Mouse (Mus musculus) limb, embryonic 10.5 days (tissue): ENCODE data around the gene Lef1. TPM values are rescaled to one million over a fixed set of nuclear protein-coding genes. Genes with fewer than 3 reads are reported as not detected.

Experiments used
- DNase-seq: peaks from one replicate; pipeline ENCODE4 v3.0.0-alpha.2; 2017; ENCODE audit warnings: low spot score
- H3K27ac ChIP-seq: fragments of 300-500 bp; sonication (generic); 2 replicates; pipeline ENCODE4 v1.5.1; 2016; ENCODE audit warnings: mild to moderate bottlenecking
- H3K27me3 ChIP-seq: fragments of 300-500 bp; sonication (generic); 2 replicates; pipeline ENCODE4 v1.6.1; 2016; ENCODE audit warnings: low read depth, mild to moderate bottlenecking; ENCODE audit not compliant: poor library complexity, severe bottlenecking
- H3K36me3 ChIP-seq: fragments of 300-500 bp; sonication (generic); 2 replicates; pipeline ENCODE4 v1.6.1; 2016; ENCODE audit warnings: mild to moderate bottlenecking, moderate library complexity
- H3K4me1 ChIP-seq: fragments of 300-500 bp; sonication (generic); 2 replicates; pipeline ENCODE4 v1.6.1; 2016
- H3K4me3 ChIP-seq: fragments of 300-500 bp; sonication (generic); 2 replicates; pipeline ENCODE4 v1.5.1; 2016; ENCODE audit warnings: mild to moderate bottlenecking, moderate library complexity
- H3K9me3 ChIP-seq: fragments of 300-500 bp; sonication (generic); replicated peaks from 2 replicates; pipeline ENCODE4 v1.6.1; 2016; ENCODE audit warnings: mild to moderate bottlenecking
- WGBS: fragments of 180-500 bp; shearing (Covaris S2); methylation state at CpG from one replicate; pipeline ENCODE4 v1.1.7; 2016; 5-methylcytosine and 5-hydroxymethylcytosine counted together
- polyA plus RNA-seq: library from polyadenylated mRNA; unstranded; fragments of >200 nt; fragmentation: Nextera tagmentation; extraction: Ambion mirVana; gene quantifications from 2 replicates; pipeline ENCODE4 v1.2.1, GENCODE M21; 2016

The Lef1 gene
- polyA plus RNA-seq, 1 experiment from 2014 or later: 60.1 TPM

DNA sequence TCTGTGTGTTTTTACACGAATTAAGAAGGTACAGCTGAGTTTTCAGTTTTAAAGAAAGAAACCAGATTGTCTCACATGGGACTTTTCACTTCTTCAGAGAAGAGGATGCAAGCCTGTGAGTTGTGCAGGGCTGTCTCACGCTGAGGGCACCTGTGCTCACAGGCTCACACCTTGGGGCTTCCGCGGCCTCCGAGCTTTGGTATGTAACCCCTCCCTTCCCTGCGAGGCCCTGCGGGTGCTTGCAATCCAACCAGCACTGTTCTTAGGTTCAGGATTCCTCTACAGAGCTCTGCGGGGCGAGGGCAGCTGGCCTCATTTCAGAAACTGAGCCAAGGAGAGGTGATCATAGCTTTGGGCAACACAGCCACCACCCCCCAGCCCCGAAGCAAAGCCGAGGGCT, 46.1 kb downstream of the Lef1 start:
- H3K9me3 ChIP-seq: no peaks in the 10 kb centered on the region
- H3K36me3 ChIP-seq: peaks cover 10% of the 10 kb centered on the region; the same call in 1 of the 2 replicates
- no peaks in the 10 kb centered on the region for H3K27me3 ChIP-seq
- peak overlapping the region; percentile 75 for H3K27ac ChIP-seq
- no peak for DNase-seq
- peaks cover 68% of the 10 kb centered on the region for H3K4me1 ChIP-seq
- WGBS: 40% methylated on average over 11 of the region's 11 CpGs
- H3K4me3 ChIP-seq: no peak overlapping the region

DNA sequence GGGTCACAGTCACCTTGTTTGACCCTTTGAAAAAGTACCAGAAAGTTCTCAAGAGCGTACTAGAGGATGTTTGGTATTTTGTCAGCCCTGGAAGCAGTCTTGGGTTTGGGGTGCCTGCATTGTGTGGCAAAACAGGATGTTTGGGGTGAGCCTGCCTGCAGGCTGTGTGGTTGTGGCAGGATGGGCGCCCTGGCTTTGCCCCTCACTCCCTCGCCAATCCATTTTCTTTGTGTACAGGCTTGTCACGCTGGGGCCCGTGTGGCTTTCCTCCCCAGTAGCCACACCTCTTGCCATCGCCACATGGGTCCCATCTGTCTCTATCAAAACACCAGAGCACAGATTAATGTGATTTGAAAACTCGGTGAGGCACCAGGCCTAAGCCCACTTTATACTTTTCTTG, 47.2 kb downstream of the Lef1 start:
- Histone ChIP-seq H3K4me1 (peaks cover 68% of the 10 kb centered on the region), H3K36me3 (peaks cover 14% of the 10 kb centered on the region), H3K27ac (peak overlapping the region; percentile 72), H3K27me3 (no peaks in the 10 kb centered on the region), H3K9me3 (no peaks in the 10 kb centered on the region), H3K4me3 (no peak overlapping the region)
- DNase-seq: no peak
- 40% methylated on average over 7 of the region's 7 CpGs for WGBS

DNA sequence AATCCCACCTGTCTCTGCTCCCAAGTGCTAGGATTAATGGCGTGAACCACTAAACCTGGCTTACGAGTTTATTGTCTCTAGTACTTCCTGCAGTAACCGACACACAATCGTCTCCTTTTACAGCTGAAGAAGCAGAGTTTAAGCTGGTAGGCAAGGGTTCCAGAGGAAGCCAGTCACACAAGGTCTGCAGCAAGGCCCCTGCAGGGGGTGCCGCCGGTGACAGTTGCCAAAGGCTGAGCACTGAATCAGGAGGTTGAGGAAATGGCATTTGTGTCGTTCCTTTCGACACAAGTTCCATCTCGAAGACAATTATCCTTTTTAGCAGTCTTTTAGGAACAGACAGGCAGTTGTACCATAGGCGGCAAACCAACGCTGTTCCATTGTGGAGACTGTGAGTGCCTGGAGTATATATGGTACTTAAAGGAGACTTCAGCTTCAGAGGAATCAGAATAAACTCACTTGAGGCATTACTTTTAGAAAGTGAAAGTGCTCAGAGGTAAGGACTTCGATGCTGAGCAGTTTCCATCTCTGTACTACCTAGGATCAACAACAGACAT, 49.0 kb downstream of the Lef1 start:
- Histone ChIP-seq H3K4me3 (no peak overlapping the region), H3K27me3 (no peaks in the 10 kb centered on the region), H3K27ac (no peak overlapping the region), H3K36me3 (peaks cover 14% of the 10 kb centered on the region), H3K4me1 (peaks cover 59% of the 10 kb centered on the region), H3K9me3 (no peaks in the 10 kb centered on the region)
- WGBS: 53% methylated on average over 12 of the region's 12 CpGs
- no peak for DNase-seq

DNA sequence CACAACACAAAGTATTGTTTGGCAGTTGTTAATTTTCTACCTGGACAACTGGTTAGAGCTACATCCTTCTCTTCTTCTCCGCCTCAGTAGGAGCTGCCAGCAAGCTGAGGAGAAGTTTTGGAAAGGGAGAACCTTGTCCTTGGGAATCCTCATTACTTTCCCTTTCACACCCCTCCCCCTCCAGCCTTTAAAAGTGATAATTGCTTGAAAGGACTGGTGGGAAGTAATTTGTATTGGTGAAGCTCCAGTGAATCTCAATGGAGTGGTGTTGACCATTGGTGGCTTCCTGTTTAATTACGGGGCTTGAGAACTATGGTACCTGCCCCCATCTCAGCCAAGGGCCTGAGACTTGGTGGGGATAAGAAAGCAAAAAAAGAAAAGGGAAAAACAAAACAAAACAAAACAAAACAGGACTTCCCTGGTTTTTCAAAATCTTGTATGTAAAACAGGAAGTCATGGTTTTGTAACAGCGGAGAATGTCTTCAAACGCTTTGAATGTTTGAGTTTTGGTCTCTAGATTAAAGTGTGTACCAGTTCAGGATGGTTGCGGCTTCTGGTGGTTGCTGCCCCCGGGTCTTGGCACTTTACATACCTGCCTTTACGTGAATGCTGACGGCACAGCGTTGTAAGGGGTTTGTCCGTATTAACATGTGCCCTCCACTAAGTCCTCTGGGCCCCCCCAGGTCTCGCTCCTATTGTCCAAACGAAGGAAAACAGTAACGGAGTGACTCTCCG, 49.8 kb downstream of the Lef1 start:
- Histone ChIP-seq H3K27ac (no peak overlapping the region), H3K9me3 (no peaks in the 10 kb centered on the region), H3K36me3 (peaks cover 18% of the 10 kb centered on the region), H3K4me3 (no peak overlapping the region), H3K4me1 (peaks cover 51% of the 10 kb centered on the region), H3K27me3 (no peaks in the 10 kb centered on the region)
- WGBS: 87% methylated on average over 14 of the region's 14 CpGs
- no peak for DNase-seq

DNA sequence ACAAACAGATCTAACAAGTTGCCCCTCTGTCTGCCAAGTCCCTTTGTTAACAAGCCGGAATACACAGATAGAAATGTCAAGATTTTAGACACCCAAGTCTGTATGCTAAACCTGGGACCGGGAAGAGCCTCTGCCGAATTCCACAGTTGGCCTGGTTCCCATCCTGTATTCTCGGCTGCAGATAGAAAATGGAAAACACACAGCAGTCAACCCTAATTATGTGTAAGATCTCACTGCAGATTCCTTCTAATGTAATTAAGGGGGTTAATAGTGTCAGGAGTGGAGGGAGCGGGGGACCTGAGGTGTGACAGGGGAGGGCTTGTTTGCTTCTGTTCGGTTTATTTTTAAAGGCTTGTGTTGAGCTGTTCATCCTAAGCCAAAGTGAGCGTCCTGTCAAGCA, 50.6 kb downstream of the Lef1 start:
- peaks cover 42% of the 10 kb centered on the region for H3K4me1 ChIP-seq

DNA sequence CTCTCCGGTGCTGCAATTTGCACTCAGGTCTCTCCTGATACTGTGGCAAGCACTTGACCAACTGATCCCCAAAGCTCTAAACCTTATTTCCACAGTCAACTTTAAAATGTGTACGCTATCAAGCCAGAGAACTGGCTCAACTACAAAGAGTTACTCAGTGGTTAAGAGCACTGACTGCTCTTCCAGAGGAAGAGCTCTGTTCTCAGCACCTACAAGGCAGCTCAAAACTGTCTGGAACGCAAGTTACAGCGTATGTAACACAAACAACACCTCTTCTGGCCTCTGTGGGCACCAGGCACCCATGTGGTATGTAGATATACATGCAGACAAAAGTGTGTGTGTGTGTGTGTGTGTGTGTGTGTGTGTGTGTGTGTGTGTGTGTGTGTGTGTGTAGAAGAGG, 57.5 kb downstream of the Lef1 start:
- Histone ChIP-seq H3K4me3 (no peak overlapping the region), H3K4me1 (peaks cover 23% of the 10 kb centered on the region), H3K9me3 (no peaks in the 10 kb centered on the region), H3K36me3 (peaks cover 14% of the 10 kb centered on the region), H3K27me3 (no peaks in the 10 kb centered on the region), H3K27ac (no peak overlapping the region)
- DNase-seq: no peak
- WGBS: 95% methylated on average over 4 of the region's 4 CpGs

More for the DNA sequence above, 50.6 kb downstream of the Lef1 start:
- Histone ChIP-seq H3K4me3 (no peak overlapping the region), H3K27ac (no peak overlapping the region), H3K9me3 (no peaks in the 10 kb centered on the region), H3K36me3 (peaks cover 20% of the 10 kb centered on the region), H3K27me3 (no peaks in the 10 kb centered on the region)
- 80% methylated on average over 7 of the region's 7 CpGs for WGBS
- DNase-seq: no peak

DNA sequence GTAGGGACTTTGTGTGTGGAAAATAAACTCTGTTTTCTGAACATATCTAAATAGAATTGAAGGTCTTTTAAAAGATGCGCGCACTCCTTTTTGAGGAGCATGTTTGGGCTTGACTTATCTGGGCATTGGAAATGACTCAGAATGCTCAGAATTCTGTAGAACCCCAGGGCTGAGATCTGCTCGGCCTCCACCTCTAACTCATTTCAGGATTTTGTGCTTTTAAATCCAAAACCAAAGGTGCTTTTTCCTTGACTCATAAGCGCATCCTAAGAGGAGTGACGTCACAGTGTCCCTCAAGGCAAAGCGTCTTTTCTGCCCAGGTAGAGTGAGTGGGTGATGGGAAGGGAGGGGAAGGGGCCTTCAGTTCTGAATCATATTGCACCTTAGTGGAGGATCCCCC, 58.9 kb downstream of the Lef1 start:
- no peaks in the 10 kb centered on the region for H3K27me3 ChIP-seq
- H3K36me3 ChIP-seq: peaks cover 16% of the 10 kb centered on the region
- WGBS: 92% methylated on average over 6 of the region's 6 CpGs
- no peak for DNase-seq
- H3K4me3 ChIP-seq: no peak overlapping the region
- H3K27ac ChIP-seq: no peak overlapping the region
- peaks cover 34% of the 10 kb centered on the region for H3K4me1 ChIP-seq
- no peaks in the 10 kb centered on the region for H3K9me3 ChIP-seq

DNA sequence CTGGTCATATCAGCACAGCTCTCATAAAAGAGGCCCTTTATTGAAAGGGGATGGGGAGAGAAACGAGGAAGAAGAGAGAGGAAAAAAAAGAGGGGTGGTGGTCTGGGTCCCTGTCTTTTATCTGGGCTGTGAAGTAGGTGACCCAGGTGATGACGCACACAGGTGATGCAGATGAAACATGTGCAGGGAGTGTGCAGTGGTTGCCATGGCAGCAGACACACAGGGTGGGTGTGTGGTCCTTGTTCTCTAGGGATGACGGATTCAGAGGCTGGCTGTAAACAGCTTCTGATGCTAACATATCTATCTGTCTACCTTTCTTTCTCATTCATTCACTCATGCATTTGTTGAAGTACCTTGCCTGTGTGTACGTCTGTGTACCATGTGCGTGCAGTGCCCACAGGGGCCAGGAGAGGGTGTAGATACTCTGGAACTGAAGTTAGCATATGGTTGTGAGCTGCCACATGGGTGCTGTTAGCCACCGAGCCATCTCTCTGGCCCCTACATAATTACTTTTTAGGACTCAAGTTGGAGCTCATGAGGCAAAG, 59.9 kb downstream of the Lef1 start:
- Histone ChIP-seq H3K36me3 (peaks cover 15% of the 10 kb centered on the region), H3K27ac (no peak overlapping the region), H3K9me3 (no peaks in the 10 kb centered on the region), H3K4me1 (peaks cover 37% of the 10 kb centered on the region), H3K27me3 (no peaks in the 10 kb centered on the region), H3K4me3 (no peak overlapping the region)
- DNase-seq: no peak
- 89% methylated on average over 6 of the region's 6 CpGs for WGBS

DNA sequence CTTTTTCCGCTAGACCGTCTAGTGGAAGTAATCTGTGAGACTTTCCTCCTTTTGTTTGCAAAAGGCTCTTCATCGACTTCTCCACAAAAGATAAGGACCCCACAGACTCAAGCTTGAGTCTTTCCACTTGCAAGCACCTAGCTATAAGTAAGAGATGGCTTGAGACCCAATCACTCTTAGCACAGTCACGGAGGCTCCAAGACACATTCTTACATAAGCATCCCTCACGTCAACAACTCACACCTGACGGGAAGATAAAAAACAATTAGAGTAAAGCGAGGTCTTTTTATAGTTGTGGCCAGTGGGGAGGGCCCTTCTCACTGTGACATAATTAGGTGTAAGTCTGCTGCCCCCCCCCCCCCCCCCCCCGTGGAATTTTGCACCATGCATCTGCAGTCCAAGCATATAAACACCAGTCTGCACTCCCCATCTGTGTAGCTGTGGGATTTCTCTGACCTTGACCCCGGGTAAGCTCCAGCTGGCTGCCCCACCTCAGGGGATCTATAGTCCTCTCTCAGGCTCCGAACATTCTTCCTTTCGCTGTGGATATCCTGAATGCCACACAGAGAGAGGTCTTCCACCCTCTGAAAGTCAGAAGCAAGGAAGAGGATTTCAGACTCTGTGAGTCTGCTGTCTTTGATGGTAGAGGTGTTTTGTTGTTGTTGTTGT, 61.2 kb downstream of the Lef1 start:
- 65% methylated on average over 11 of the region's 11 CpGs for WGBS
- Histone ChIP-seq H3K36me3 (peaks cover 8% of the 10 kb centered on the region), H3K27ac (no peak overlapping the region; the same call in 1 of the 2 replicates), H3K4me3 (no peak overlapping the region), H3K27me3 (no peaks in the 10 kb centered on the region), H3K4me1 (peaks cover 37% of the 10 kb centered on the region), H3K9me3 (no peaks in the 10 kb centered on the region)
- no peak for DNase-seq

DNA sequence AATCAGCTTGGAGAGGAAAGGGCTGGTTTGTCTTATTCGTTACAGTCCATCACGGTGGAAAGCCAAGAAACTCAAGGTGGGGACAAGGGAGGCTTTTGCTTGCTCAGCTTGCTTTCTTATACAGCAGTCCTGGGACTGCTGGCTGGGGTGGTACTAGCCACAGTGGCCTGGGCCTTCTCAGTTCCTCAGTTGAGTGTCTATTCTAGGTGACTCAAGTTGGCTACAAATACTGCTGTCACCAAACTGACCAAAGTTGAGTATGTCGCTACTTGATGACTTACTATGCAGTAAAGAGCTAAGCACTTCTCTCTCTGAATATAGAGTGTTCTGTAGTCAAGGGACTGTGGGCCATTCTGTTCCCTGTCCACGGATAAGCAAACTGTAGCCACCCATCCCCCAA, 62.0 kb downstream of the Lef1 start:
- 90% methylated on average over 4 of the region's 4 CpGs for WGBS
- no peaks in the 10 kb centered on the region for H3K9me3 ChIP-seq
- peaks cover 37% of the 10 kb centered on the region for H3K4me1 ChIP-seq
- H3K36me3 ChIP-seq: peaks cover 5% of the 10 kb centered on the region
- no peak overlapping the region for H3K27ac ChIP-seq
- no peaks in the 10 kb centered on the region for H3K27me3 ChIP-seq
- no peak for DNase-seq
- H3K4me3 ChIP-seq: no peak overlapping the region

DNA sequence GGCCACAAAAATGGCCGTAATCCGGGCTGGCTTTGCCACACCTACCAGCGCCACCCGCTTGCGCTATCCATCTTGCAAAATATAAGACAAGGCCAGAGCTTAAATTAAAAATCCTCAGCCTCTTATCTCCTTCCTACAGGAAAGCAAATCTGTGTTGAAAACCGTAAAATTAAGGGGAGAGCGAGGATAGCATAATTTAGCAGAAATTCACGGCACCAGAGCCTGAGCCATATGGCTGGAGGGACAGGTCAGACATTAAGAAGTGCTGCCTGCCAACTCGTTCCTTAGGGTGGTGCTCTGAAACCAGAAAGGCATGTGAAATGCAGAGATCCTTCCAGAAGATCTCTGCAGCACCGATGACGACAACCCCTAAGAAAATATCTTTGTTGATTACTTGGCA, 70.7 kb downstream of the Lef1 start:
- no peak overlapping the region for H3K4me3 ChIP-seq
- H3K27ac ChIP-seq: no peak overlapping the region
- H3K36me3 ChIP-seq: peaks cover 26% of the 10 kb centered on the region
- WGBS: 84% methylated on average over 11 of the region's 11 CpGs
- no peaks in the 10 kb centered on the region for H3K9me3 ChIP-seq
- H3K4me1 ChIP-seq: peaks cover 44% of the 10 kb centered on the region
- no peaks in the 10 kb centered on the region for H3K27me3 ChIP-seq
- no peak for DNase-seq

DNA sequence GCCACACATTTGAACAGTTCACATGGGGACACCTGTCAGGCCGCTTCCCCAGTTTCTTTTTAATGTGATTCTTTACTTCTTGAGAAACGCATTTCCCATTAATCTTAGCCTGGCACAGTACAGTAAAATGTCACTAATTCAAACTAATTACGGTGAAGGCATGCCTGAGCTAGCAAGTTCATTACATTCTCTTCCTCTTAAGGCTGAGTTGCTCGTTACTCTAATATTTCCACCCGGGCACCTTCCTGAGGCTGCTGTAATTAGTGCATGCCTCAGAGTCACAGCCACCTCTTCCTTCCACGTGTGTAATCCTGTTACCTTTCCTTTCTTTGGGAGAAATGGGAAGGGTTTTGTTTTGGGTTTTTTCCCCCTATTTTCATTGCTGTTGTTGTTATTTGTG, 71.9 kb downstream of the Lef1 start:
- 46% methylated on average over 6 of the region's 6 CpGs for WGBS
- Histone ChIP-seq H3K36me3 (peaks cover 35% of the 10 kb centered on the region), H3K27me3 (no peaks in the 10 kb centered on the region), H3K4me1 (peaks cover 44% of the 10 kb centered on the region), H3K27ac (no peak overlapping the region), H3K4me3 (no peak overlapping the region), H3K9me3 (no peaks in the 10 kb centered on the region)
- no peak for DNase-seq

DNA sequence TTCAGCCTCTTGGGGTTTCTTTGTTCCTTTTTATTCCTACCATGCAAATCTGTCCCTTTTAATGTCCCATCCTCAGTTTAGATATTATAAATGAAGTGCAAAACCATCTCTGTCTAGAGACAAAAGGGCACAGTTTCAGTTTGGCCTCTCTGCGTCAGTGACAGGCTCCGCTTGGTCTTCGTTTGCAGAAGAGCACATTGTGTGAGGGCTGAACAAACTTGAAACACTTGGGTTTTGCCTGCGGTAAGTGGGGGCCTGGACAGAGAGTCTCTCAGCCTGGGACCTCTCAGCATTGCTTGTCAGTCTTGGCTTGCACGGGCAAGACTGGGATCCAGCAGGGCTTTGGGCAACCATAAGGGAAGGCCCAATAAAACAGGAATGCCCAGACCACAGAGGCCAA, 75.9 kb downstream of the Lef1 start:
- 84% methylated on average over 5 of the region's 5 CpGs for WGBS
- DNase-seq: no peak

More for the DNA sequence above, 75.9 kb downstream of the Lef1 start:
- peaks cover 50% of the 10 kb centered on the region for H3K36me3 ChIP-seq
- peaks cover 32% of the 10 kb centered on the region for H3K4me1 ChIP-seq
- H3K27ac ChIP-seq: no peak overlapping the region
- H3K27me3 ChIP-seq: no peaks in the 10 kb centered on the region
- H3K9me3 ChIP-seq: no peaks in the 10 kb centered on the region
- H3K4me3 ChIP-seq: no peak overlapping the region
